Mouse (Mus musculus): ENCODE results near the gene Zdhhc5. TPM values are rescaled to one million over a fixed set of nuclear protein-coding genes. Genes with fewer than 3 reads are reported as not detected.

Zdhhc5 gene
- total RNA-seq, 1 experiment = 39.0 TPM

DNA sequence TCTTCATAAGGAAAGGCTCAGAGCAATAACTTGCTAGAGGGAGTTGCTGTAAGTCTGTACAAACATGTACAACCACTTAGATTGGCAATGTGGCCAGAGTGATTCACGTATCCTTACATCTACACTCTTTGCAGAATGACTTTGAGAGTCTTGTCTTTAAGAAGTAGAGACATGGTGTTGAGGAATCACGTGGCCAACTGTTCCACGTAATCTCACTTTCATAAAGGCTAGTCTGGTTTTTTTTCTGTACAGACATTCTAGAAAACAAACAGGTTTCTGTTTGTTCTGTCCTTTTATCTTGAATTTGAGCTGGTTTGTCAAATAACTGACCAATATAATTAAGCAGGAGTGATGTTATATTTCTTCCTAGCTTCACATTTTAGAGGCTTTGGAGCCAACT lies 46.3 kb upstream of the Zdhhc5 start:
- peaks cover 2 to 14% of the 10 kb centered on the region in 2 experiments for H3K4me1 ChIP-seq (ENCODE audit: control insufficient read depth in 2 of 2, insufficient read depth in 2 of 2, low read length in 2 of 2, poor library complexity in 1 of 2)
- DNase-seq (ENCODE audit: low read depth, low spot score) = no peak
- H3K4me3 ChIP-seq (ENCODE audit: insufficient read depth in 1 of 2, low read depth in 1 of 2, low read length in 2 of 2, poor library complexity in 1 of 2, severe bottlenecking in 1 of 2) = no peak overlapping the region
- H3K36me3 ChIP-seq (ENCODE audit: control insufficient read depth, insufficient read depth, low read length, poor library complexity, severe bottlenecking) = no peaks in the 10 kb centered on the region
- H3K9me3 ChIP-seq (ENCODE audit: control insufficient read depth, insufficient read depth, low read depth, low read length) = no peaks in the 10 kb centered on the region
- in situ Hi-C loops (cut with MboI; ENCODE audit: low sequenced_read_pairs in 2 of 2, unreplicated experiment in 2 of 2) = no loop called here
- no peak overlapping the region for H3K9ac ChIP-seq (ENCODE audit: insufficient read depth, low read depth, low read length, poor library complexity, severe bottlenecking)
- no peak overlapping the region for H3K27ac ChIP-seq (ENCODE audit: insufficient read depth, low read depth, low read length, poor library complexity, severe bottlenecking)
- TF ChIP-seq ZNF384 (IDR thresholded peaks at IDR 0.05; ENCODE audit: low read depth, low read length) (no peak), CHD2 (IDR thresholded peaks at IDR 0.05; ENCODE audit: low read depth, low read length) (no peak), ZC3H11A (IDR thresholded peaks at IDR 0.05; ENCODE audit: borderline replicate concordance, low read depth, low read length) (no peak), MAFK (IDR thresholded peaks at IDR 0.05; ENCODE audit: insufficient read depth, low read depth, low read length) (no peak), HCFC1 (IDR thresholded peaks at IDR 0.05; ENCODE audit: borderline replicate concordance, insufficient read depth, low read length) (no peak)

DNA sequence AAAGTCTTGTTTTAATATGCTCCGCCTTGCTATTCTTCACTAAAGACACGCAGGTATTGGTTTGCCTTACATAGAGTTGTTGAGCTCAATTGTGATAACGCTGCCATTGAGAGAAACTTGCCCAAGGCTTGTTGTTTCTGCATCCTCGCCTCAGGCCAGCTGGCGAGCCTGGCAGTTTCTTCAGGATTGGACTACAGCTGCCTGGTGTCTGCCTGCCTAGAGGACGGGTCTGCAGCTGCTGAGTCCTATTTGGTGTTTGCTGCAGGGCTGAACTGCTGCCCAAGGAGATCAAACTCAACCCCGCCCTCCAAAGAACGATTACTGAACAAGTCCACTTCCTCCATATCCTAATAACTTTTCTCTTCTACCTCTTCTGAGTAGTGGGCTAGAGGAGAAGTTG lies 45.8 kb upstream of the Zdhhc5 start:
- no peak overlapping the region for H3K4me3 ChIP-seq (ENCODE audit: insufficient read depth in 1 of 2, low read depth in 1 of 2, low read length in 2 of 2, poor library complexity in 1 of 2, severe bottlenecking in 1 of 2)
- in situ Hi-C loops (cut with MboI; ENCODE audit: low sequenced_read_pairs in 2 of 2, unreplicated experiment in 2 of 2) = no loop called here
- DNase-seq (ENCODE audit: low read depth, low spot score) = no peak
- no peaks in the 10 kb centered on the region for H3K9me3 ChIP-seq (ENCODE audit: control insufficient read depth, insufficient read depth, low read depth, low read length)
- no peak overlapping the region for H3K9ac ChIP-seq (ENCODE audit: insufficient read depth, low read depth, low read length, poor library complexity, severe bottlenecking)
- H3K27ac ChIP-seq (ENCODE audit: insufficient read depth, low read depth, low read length, poor library complexity, severe bottlenecking) = no peak overlapping the region
- TF ChIP-seq ZC3H11A (IDR thresholded peaks at IDR 0.05; ENCODE audit: borderline replicate concordance, low read depth, low read length) (no peak), HCFC1 (IDR thresholded peaks at IDR 0.05; ENCODE audit: borderline replicate concordance, insufficient read depth, low read length) (no peak), CHD2 (IDR thresholded peaks at IDR 0.05; ENCODE audit: low read depth, low read length) (no peak), ZNF384 (IDR thresholded peaks at IDR 0.05; ENCODE audit: low read depth, low read length) (no peak), MAFK (IDR thresholded peaks at IDR 0.05; ENCODE audit: insufficient read depth, low read depth, low read length) (no peak)
- H3K36me3 ChIP-seq (ENCODE audit: control insufficient read depth, insufficient read depth, low read length, poor library complexity, severe bottlenecking) = no peaks in the 10 kb centered on the region
- peaks cover 2 to 14% of the 10 kb centered on the region in 2 experiments for H3K4me1 ChIP-seq (ENCODE audit: control insufficient read depth in 2 of 2, insufficient read depth in 2 of 2, low read length in 2 of 2, poor library complexity in 1 of 2)

DNA sequence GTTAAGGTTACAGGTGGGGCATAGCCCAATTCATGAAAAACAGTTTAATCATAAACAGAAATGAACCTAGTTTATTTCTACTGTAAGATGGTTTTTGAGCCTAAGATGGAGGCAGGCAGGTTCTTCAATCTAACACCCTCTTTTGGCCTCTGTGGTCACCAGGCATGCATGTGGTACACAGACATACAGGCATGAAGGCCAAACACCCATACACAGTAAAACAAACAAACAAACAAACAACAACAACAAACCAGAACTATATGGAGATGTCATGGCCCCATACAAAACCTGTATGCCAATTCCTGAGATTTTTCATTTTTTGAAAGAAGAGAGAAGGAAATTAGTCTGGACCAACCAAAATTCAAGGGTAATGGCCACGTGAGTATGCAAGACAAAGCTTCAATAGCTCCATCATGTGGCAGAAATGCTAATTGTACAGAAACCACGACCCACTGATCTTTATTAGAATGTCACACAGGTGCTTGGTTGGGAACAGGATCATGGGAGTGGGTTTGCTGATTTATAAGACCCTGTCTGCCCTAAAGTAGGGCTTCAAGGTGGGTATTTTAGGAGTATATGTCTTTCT lies 43.7 kb upstream of the Zdhhc5 start:
- Histone ChIP-seq H3K27ac (ENCODE audit: insufficient read depth, low read depth, low read length, poor library complexity, severe bottlenecking) (no peak overlapping the region), H3K9me3 (ENCODE audit: control insufficient read depth, insufficient read depth, low read depth, low read length) (no peaks in the 10 kb centered on the region), H3K9ac (ENCODE audit: insufficient read depth, low read depth, low read length, poor library complexity, severe bottlenecking) (no peak overlapping the region), H3K4me1 (ENCODE audit: control insufficient read depth in 2 of 2, insufficient read depth in 2 of 2, low read length in 2 of 2, poor library complexity in 1 of 2) (peaks cover 2 to 14% of the 10 kb centered on the region in 2 experiments), H3K36me3 (ENCODE audit: control insufficient read depth, insufficient read depth, low read length, poor library complexity, severe bottlenecking) (no peaks in the 10 kb centered on the region), H3K4me3 (ENCODE audit: insufficient read depth in 1 of 2, low read depth in 1 of 2, low read length in 2 of 2, poor library complexity in 1 of 2, severe bottlenecking in 1 of 2) (no peak overlapping the region)
- no peak for DNase-seq (ENCODE audit: low read depth, low spot score)
- in situ Hi-C loops (cut with MboI; ENCODE audit: low sequenced_read_pairs in 2 of 2, unreplicated experiment in 2 of 2) = no loop called here
- peak; percentile 28; the same call in 1 of the 2 replicates for TF ChIP-seq ZC3H11A (IDR thresholded peaks at IDR 0.05; ENCODE audit: borderline replicate concordance, low read depth, low read length)
- no peak for TF ChIP-seq CHD2 (IDR thresholded peaks at IDR 0.05; ENCODE audit: low read depth, low read length)

DNA sequence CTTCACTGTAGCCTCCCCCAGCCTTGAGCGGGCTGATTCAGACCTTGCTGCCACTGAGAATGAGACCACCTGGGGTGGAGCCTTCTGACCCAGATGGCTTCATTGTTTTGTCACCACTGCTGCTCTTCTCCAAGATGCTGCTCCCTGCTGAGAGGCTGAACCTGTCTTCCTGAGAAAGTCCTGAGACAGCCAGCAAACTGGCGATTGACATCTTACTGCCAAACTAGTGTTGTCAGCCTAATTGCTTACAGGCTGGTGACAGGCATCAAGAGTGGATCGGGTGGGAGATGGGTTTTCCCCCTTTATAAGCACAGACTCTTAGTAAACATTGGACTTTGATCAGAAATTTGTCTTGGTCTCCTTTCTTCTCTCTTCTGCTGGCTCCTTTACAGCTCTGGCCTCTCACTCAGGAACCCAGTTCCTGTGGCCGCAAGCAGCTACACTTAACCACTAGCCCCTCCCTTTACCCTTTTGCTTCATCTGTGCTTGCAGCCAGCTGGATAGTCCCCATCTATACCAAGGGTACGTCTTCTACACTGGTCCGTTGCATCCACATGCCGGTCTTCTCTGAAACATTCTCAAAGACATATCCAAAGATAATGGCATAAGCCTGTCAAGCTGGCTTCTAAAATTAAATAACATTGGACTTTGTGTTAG lies 42.2 kb upstream of the Zdhhc5 start:
- Histone ChIP-seq H3K4me1 (ENCODE audit: control insufficient read depth in 2 of 2, insufficient read depth in 2 of 2, low read length in 2 of 2, poor library complexity in 1 of 2) (peaks cover 2 to 11% of the 10 kb centered on the region in 2 experiments; a peak in 3 of 4 replicates), H3K27ac (ENCODE audit: insufficient read depth, low read depth, low read length, poor library complexity, severe bottlenecking) (no peak overlapping the region), H3K4me3 (ENCODE audit: insufficient read depth in 1 of 2, low read depth in 1 of 2, low read length in 2 of 2, poor library complexity in 1 of 2, severe bottlenecking in 1 of 2) (no peak overlapping the region), H3K9ac (ENCODE audit: insufficient read depth, low read depth, low read length, poor library complexity, severe bottlenecking) (no peak overlapping the region), H3K36me3 (ENCODE audit: control insufficient read depth, insufficient read depth, low read length, poor library complexity, severe bottlenecking) (no peaks in the 10 kb centered on the region), H3K9me3 (ENCODE audit: control insufficient read depth, insufficient read depth, low read depth, low read length) (no peaks in the 10 kb centered on the region)
- DNase-seq (ENCODE audit: low read depth, low spot score) = no peak
- in situ Hi-C loops (cut with MboI; ENCODE audit: low sequenced_read_pairs in 2 of 2, unreplicated experiment in 2 of 2) = no loop called here
- TF ChIP-seq HCFC1 (IDR thresholded peaks at IDR 0.05; ENCODE audit: borderline replicate concordance, insufficient read depth, low read length) = no peak
- TF ChIP-seq ZC3H11A (IDR thresholded peaks at IDR 0.05; ENCODE audit: borderline replicate concordance, low read depth, low read length) = no peak
- TF ChIP-seq CHD2 (IDR thresholded peaks at IDR 0.05; ENCODE audit: low read depth, low read length) = no peak
- no peak for TF ChIP-seq MAFK (IDR thresholded peaks at IDR 0.05; ENCODE audit: insufficient read depth, low read depth, low read length)
- TF ChIP-seq ZNF384 (IDR thresholded peaks at IDR 0.05; ENCODE audit: low read depth, low read length) = no peak
